Mouse (Mus musculus) Patski (cell line): ENCODE measurements around the gene Uhrf1. TPM values are rescaled to one million over a fixed set of nuclear protein-coding genes. Genes with fewer than 3 reads are reported as not detected.

Source experiments
- ATAC-seq: fragments of 100-300 bp; one replicate; pipeline ENCODE4 v1.8.0; 2021
- CTCF ChIA-PET: fragments of 350-600 bp; sonication (Branson Sonifier 250); formaldehyde crosslinking; loops from one replicate; lab custom pipeline; 2022; ENCODE audit warnings: inconsistent platforms; lab: Charles Lee
- POLR2A ChIA-PET: fragments of 350-600 bp; sonication (Branson Sonifier 250); formaldehyde crosslinking; loops from one replicate; lab custom pipeline; 2022; ENCODE audit warnings: antibody characterized with exemption, inconsistent platforms; lab: Charles Lee
- DNase-seq: peaks from one replicate; pipeline ENCODE4 v3.0.0-alpha.2; 2011; ENCODE audit warnings: low read depth, low spot score
- H3K27me3 ChIP-seq: fragments of 371-371 bp; one replicate; pipeline ENCODE4 v1.5.1; 2021
- CTCF ChIP-seq: fragments of 100-300 bp; IDR thresholded peaks from one replicate; pipeline ENCODE4 v1.5.1; 2021
- in situ Hi-C: fragments of 300-500 bp; cut with MboI; formaldehyde crosslinking; loops from 3 replicates; pipeline ENCODE4 v1.11.1; 2018; ENCODE audit warnings: low pct_unique_long_range_greater_than_20kb, mixed read lengths
- polyA plus RNA-seq: library from polyadenylated mRNA; unstranded; gene quantifications from one replicate; pipeline ENCODE4 v1.2.3, GENCODE M21; 2021

The Uhrf1 gene
- polyA plus RNA-seq, 1 experiment from 2014 or later: 44.3 TPM

DNA sequence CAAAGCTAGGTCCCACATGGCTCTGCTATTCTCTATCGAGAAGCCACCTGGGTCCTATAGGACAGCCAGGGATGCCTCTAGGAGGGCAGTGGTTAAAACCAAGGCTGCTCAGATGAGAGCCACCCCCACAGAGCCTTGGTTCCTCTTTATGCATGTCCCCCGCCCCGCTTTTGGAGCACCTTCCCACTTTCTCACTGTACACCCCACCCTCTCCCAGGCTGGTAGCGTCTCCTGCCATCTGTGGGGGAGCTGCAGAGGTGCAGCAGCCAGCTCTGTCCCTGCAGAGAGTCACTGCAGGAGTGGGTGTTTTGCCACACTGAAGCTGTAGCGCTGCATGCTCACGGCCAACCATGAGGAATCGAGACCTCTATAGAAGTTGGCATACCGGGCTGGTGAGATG is 19.8 kb upstream of the Uhrf1 start:
- TF ChIP-seq CTCF: no peak
- CTCF ChIA-PET: no interaction called here
- ATAC-seq: no peak

DNA sequence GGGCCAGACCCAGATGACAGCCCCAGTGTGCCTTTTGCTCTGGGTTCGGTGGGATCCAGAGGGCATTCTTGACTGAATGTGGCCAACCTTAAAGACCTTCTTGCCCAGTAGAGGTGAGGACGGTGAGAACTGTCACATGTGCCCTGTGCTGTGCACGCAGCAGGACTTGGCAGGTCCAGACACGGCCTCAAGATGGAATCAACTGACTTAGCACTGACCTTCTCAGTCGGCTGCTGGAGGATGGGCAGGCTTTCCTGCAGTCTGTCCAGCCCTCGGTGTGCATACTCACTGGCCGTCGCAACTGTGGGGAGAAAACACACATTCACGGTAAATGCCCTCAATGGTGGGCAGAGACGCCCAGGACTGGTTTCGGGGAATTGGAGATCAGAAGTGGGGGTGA is 17.1 kb upstream of the Uhrf1 start:
- no peaks in the 10 kb centered on the region for H3K27me3 ChIP-seq
- TF ChIP-seq CTCF: no peak
- ATAC-seq (no peak), DNase-seq (no peak)
- ChIA-PET CTCF (interaction anchor here (0.8 kb wide), 1 partner anchor 9 kb away, joined by 4 read pairs; the partner anchor contains the start of gene Ticam1), POLR2A (no interaction called here)
- in situ Hi-C loops: no loop called here

More for the DNA sequence above, 19.8 kb upstream of the Uhrf1 start:
- POLR2A ChIA-PET: no interaction called here
- no peak for DNase-seq
- no peaks in the 10 kb centered on the region for H3K27me3 ChIP-seq
- in situ Hi-C loops: no loop called here

DNA sequence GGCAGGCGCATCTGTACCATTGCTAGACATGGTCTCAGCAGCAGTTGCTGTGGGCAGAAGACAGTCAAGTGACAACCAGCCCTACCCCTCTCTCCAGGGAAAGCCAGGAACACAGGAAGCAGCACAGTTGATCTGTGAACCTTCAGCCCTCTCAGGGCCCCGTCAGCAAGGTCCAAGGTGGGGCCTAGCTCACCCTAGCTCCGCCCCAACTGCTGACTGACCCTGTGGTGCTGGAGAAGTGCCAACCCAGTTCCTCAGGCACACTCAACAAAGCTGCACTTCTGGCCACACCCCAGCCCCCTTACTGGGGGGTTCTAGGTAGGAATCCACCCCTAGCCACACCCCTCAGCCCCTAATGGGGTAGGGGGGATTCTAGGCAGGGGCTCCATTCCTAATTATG is 15.3 kb upstream of the Uhrf1 start:
- in situ Hi-C loops: no loop called here
- ChIA-PET POLR2A (interaction anchor here (0.7 to 1.7 kb wide), 4 partner anchors 9 to 33 kb away, joined by 3 to 6 read pairs (median 4); no protein-coding TSS in a partner anchor), CTCF (interaction anchor here (2.1 kb wide), 1 partner anchor 9 kb away, joined by 4 read pairs; no protein-coding TSS in a partner anchor)
- ATAC-seq: no peak
- no peaks in the 10 kb centered on the region for H3K27me3 ChIP-seq
- no peak for DNase-seq
- TF ChIP-seq CTCF: no peak

DNA sequence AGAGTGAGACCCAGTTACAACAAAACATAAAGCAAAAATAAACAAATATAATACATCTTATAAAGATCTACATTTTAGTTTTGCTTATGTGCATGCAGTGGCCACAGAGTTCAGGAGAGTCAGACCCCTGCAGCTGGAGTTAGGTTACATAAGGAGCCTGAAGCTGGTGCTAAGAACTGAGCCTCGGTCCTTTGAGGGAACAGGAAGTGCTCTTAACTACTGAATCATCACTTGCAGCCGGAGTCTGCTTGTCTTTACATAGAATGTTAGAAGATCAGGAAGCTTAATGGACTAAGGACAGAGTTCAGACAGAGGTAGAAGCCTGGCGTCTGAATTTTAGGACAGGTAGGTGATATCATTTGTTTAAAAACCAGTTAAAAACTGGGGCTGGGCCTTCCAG is 14.3 kb upstream of the Uhrf1 start:
- DNase-seq: no peak
- POLR2A ChIA-PET: interaction anchor here (0.9 to 3.6 kb wide), 4 partner anchors 8 to 21 kb away, joined by 3 to 11 read pairs (median 6); no protein-coding TSS in a partner anchor

DNA sequence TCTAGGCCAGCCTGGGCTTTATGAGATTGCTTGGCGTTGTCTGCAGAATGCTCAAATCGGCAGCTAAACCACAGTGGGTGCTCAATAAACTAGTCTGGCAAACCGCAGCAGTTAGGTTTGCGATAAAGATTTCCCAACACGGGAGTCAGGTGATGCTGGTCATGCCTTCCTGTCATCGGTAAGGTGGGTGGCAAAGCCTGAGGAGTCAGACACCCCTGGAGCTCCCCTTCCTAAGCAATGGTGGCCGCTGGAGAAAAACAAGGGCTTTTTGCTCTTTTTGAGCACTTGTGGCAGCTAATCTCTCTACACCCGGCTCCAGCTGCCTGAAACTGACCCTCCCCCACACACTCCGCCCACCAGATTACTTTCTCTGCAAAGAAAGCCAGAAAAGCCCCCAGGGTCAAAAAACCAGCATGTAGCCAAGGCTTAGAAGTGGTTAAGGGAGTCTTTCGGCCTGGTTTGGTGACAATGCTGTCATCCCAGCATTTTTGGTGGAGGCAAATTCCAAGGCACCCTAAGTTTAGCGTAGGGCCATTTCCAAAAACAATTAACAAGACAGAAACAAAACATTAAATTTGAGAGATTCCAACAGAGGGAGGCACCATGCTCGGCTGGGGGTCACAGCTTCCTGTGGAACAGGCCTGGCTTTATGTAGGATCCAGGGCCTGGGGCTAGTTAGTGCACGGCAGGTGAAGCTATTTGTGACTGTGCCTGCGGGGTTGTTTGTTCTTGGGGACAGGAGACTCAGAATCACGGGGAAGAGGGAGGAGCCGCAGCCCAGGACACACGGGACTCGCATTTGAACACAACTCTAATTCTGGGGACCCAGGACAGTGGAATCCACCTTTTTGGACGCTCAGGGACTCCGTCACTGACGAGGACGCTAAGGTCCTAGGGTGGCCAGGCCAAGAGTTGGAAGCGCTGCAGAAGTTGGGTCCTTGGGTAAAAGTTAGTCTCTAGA is 13.5 kb upstream of the Uhrf1 start:
- POLR2A ChIA-PET: interaction anchor here (0.9 to 3.6 kb wide), 4 partner anchors 9 to 22 kb away, joined by 3 to 11 read pairs (median 6); no protein-coding TSS in a partner anchor
- DNase-seq: no peak
- TF ChIP-seq CTCF: no peak
- in situ Hi-C loops: no loop called here
- CTCF ChIA-PET: interaction anchor here (1.0 to 2.1 kb wide), 4 partner anchors 11 to 19 kb away, joined by 3 to 6 read pairs (median 4); no protein-coding TSS in a partner anchor
- H3K27me3 ChIP-seq: no peaks in the 10 kb centered on the region
- peak; percentile 24 for ATAC-seq

More for the DNA sequence above, 14.3 kb upstream of the Uhrf1 start:
- no peaks in the 10 kb centered on the region for H3K27me3 ChIP-seq
- in situ Hi-C loops: no loop called here
- ATAC-seq: no peak
- CTCF ChIA-PET: interaction anchor here (2.1 kb wide), 1 partner anchor 10 kb away, joined by 4 read pairs; no protein-coding TSS in a partner anchor
- no peak for TF ChIP-seq CTCF

DNA sequence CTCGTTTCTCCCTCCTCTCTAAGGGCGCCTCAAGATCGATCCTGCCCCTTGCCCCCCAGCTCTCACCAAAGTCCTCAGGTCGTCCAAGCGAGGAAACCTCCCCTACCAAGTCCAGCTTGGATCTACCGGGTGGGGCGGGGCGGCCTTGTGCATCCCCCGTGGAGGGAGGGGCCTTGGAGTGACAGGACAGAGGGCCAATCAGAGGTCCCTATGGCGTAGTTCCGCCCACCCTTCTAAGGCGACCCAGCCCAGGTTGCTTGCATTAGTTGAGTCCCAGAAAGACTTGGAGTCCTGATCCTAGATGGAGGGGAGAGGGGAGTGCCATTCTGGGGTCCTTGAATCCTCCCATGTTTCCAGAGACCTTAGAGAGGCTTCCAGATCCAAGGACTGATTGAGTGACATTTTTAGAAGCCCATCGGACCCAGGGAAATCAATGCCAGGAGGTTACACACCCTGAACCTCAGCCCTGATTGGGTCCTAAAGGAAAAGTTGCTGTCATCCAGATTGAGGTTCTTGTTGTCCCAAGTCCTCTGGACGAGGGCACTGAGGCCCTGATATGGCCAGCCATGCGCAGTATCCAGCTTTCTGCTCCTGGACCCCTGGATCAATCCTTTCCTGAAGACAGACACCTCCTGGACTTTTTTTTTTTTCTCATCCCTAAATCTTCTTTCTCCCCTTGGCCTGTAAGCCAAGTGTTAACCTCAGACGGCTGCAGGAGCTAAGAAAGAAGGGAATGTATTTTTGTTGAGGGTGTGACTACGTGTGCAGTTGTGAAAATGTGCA is 12.5 kb upstream of the Uhrf1 start:
- no peak for TF ChIP-seq CTCF
- POLR2A ChIA-PET: interaction anchor here (0.7 to 3.6 kb wide), 8 partner anchors 10 to 245 kb away, joined by 3 to 11 read pairs (median 4); partner anchors contain the start of gene Arrdc5
- CTCF ChIA-PET: interaction anchor here (0.8 to 4.3 kb wide), 15 partner anchors 10 to 63 kb away, joined by 3 to 18 read pairs (median 4); partner anchors contain the start of genes Arrdc5 and Uhrf1
- no peaks in the 10 kb centered on the region for H3K27me3 ChIP-seq
- in situ Hi-C loops: no loop called here
- DNase-seq (no peak), ATAC-seq (peak; percentile 74)

DNA sequence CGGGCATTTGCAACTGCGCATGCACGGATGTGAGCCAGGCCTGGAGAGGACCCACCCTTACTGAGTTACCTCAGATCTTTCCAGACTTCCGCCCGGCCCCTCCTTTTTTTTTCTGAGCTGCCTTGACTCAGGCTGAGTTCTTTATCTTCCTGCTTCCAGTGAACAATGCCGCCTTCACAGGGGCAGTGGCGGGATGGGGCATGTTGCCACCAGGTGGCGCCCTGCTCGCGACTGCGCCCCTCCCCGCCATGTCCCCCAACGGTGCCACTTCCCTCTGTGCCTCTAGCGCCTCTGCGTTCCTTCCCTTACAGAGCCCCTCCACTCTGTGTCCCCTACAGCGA is 12.0 kb upstream of the Uhrf1 start:
- no peak for DNase-seq
- TF ChIP-seq CTCF: peak; percentile 99
- ATAC-seq: peak; percentile 89
- no peaks in the 10 kb centered on the region for H3K27me3 ChIP-seq
- in situ Hi-C loops: no loop called here
- POLR2A ChIA-PET: interaction anchor here (0.7 to 3.6 kb wide), 8 partner anchors 9 to 245 kb away, joined by 3 to 11 read pairs (median 4); partner anchors contain the start of genes Arrdc5 and Uhrf1
- CTCF ChIA-PET: interaction anchor here (0.8 to 4.3 kb wide), 15 partner anchors 9 to 62 kb away, joined by 3 to 18 read pairs (median 4); partner anchors contain the start of genes Arrdc5 and Uhrf1

DNA sequence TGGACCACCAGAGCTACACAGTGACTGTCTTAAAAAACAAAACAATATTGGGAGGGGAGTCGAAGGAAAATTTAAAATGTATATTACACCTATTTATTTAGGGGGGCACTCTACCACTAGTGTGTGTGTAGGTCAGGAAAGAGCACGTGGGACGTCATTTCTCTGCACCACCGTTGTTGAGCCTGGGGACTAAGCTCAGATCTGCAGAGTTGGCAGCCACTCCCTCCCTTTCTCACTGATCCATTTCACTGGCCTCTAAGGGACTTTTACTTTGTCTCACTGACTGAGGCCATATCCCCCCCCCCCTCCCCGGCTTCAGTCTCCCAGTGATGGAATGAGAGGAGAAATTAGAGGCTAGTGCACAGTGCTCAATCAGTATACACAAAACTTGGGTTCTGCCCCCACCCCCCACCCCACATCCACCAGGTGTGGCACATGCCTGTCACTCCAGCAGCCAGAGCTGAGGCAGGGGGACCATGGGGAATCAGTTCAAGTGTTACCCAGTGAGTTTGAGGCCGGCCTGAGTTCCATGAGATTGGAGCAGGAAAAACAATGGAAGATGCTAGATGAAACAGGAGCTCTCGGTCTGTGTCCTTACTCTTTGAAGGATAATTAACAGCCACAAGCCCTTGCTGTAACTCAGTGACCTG is 11.2 kb upstream of the Uhrf1 start:
- POLR2A ChIA-PET: interaction anchor here (0.7 to 3.6 kb wide), 5 partner anchors 8 to 60 kb away, joined by 3 to 11 read pairs (median 5); partner anchors contain the start of genes Arrdc5 and Uhrf1
- CTCF ChIA-PET: interaction anchor here (0.7 to 4.3 kb wide), 11 partner anchors 13 to 62 kb away, joined by 3 to 18 read pairs (median 5); no protein-coding TSS in a partner anchor
- no peak for TF ChIP-seq CTCF
- H3K27me3 ChIP-seq: no peaks in the 10 kb centered on the region
- ATAC-seq: no peak
- DNase-seq: no peak
- in situ Hi-C loops: no loop called here

DNA sequence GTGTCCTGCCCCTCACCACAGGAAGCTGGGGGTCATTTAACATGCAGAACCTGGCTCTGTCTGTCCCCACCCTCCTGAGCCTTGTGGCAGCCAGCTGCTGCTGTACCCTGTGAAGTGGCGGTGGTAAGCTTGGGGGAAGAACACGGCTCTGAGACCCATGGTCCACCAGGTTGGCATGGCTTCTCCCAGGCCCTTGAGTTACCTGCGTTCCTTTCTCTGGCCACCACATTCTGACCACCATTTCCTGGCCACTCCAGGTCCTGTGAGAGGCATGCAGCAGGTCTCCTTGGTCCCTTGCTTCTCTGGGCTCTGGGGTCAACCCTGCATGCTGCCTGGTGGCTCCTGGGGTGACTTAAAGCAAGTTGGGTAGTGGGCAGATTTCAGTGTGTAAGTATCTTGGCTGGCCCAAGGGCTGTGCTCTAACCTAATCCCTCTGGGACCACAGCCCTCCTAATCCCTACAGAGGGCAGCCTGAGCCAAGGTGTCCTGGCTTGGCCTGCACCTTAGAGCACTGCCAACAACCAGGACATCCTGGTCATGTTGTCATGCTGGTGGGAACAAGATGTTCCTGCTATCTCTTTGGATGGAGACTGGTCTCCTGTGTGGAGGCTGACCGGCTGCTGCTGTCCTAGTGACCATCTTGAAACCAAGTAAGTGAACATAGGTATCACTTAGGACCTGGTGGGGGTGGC is 10.4 kb upstream of the Uhrf1 start, which contains the start of gene Plin3:
Gene Plin3, minus strand, starts transcription at position 343 of the 692 bp plus-strand sequence.
- H3K27me3 ChIP-seq: no peaks in the 10 kb centered on the region
- CTCF ChIA-PET: interaction anchor here (1.1 to 4.3 kb wide), 3 partner anchors 14 to 57 kb away, joined by 4 to 18 read pairs (median 5); no protein-coding TSS in a partner anchor
- in situ Hi-C loops: no loop called here
- POLR2A ChIA-PET: interaction anchor here (1.7 kb wide), 1 partner anchor 10 kb away, joined by 6 read pairs; the partner anchor contains the start of gene Uhrf1
- DNase-seq: no peak
- no peak for ATAC-seq
- TF ChIP-seq CTCF: no peak
